In the genomic region with DNA sequence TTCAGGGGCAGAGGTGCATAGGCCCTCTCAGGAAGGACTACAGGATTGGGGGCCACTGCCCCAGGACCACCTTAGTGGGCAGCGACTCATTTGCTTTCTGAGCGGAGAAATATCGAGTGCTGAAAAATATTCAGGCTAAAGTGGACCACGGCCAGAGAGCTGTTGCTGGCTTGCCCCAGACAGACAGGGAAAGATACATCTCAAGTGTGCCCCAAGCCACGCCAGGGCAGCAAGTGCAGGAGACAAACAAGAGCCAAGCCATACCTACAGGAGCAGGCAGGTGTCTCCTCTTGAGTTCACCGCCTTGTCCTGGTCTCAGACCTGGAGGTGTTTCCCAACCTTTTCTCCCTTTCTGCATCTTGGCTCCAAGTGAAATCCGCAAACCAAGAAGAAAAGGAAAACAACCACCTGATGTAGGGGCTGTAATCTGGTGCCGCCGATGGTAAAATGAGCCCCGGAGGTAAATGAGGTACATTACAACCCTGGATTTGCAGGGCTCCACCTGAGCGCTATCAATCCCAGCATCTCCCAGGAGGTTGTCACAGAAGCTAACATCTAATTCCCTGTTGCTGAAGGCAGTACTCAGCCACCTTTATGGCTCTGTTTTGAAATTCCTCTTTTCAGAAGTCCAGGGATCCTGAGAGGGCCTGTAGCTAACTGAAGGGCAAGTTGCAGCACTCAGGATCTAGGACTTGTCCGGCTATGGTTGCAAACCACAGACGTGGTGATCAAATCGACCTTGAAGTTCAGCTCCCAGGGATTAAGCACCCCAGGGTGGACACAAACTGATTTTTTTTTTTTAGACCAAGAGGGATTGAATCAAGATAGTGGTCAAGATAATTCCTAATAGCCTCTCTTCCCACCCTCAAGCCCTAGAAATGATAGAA, we compare ENCODE assay signal across 7 mouse cellular contexts. TPM values are rescaled to one million over a fixed set of nuclear protein-coding genes. Genes with fewer than 3 reads are reported as not detected.
DNase-seq lines count a peak whose midpoint lies in the region; ATAC-seq and TF ChIP-seq lines count a peak whose summit lies in the region.

No protein-coding gene starts in this region.

- 22% methylated on average over 14 of the region's 14 CpGs for WGBS in limb, embryonic 14.5 days
- 44% methylated on average over 14 of the region's 14 CpGs for WGBS in stomach, postnatal 0 days

- H3K36me3 ChIP-seq in megakaryocyte, embryonic 14.5 days (replicated peaks; ENCODE audit: low read length), result peaks cover 11% of the 10 kb centered on the region
- peaks cover 15% of the 10 kb centered on the region for H3K36me3 ChIP-seq in limb, embryonic 14.5 days (ENCODE audit: control insufficient read depth, insufficient read depth, low read length)
- no peaks in the 10 kb centered on the region for H3K36me3 ChIP-seq in stomach, postnatal 0 days (ENCODE audit: control insufficient read depth, insufficient read depth, low read length)

- DNase-seq in gonadal fat pad, adult 2 months (ENCODE audit: low read depth), result peak; percentile 90
- no peak for DNase-seq in limb, embryonic 14.5 days (ENCODE audit: low spot score)
- DNase-seq in stomach, postnatal 0 days (ENCODE audit: low spot score), result no peak
- DNase-seq in adrenal gland, adult 18-20 months (ENCODE audit: low spot score in 2 of 2), result no peak

- TF ChIP-seq CTCF in stomach, postnatal 0 days (IDR thresholded peaks at IDR 0.05; ENCODE audit: low read depth), result peak; percentile 2; the same call in 1 of the 2 replicates

- H3K4me2 ChIP-seq in limb, embryonic 14.5 days (replicated peaks; ENCODE audit: low read depth, low read length, severe bottlenecking), result peak overlapping the region; percentile 95
- H3K4me2 ChIP-seq in stomach, postnatal 0 days (replicated peaks; ENCODE audit: low read depth), result peak overlapping the region; percentile 98

- peaks cover 15% of the 10 kb centered on the region for H3K9me3 ChIP-seq in megakaryocyte, embryonic 14.5 days
- no peaks in the 10 kb centered on the region for H3K9me3 ChIP-seq in limb, embryonic 14.5 days (ENCODE audit: control insufficient read depth, low read length)
- H3K9me3 ChIP-seq in stomach, postnatal 0 days (ENCODE audit: control insufficient read depth, low read length), result no peaks in the 10 kb centered on the region

- no peak for ATAC-seq in megakaryocyte, adult 5-6 weeks (ENCODE audit: poor library complexity, severe bottlenecking)
- ATAC-seq in limb, embryonic 14.5 days (ENCODE audit: low FRiP score, low read depth), result no peak
- no peak for ATAC-seq in stomach, postnatal 0 days (ENCODE audit: low FRiP score, low TSS enrichment)
- no peak for ATAC-seq in granulocyte monocyte progenitor cell, adult 5-6 weeks (replicated peaks; ENCODE audit: poor library complexity, severe bottlenecking)

- no peak for TF ChIP-seq POLR2A in limb, embryonic 14.5 days (IDR thresholded peaks at IDR 0.05; ENCODE audit: borderline replicate concordance, extremely low read depth, insufficient read depth, insufficient read length)

- H3K4me1 ChIP-seq in megakaryocyte, embryonic 14.5 days, result peaks cover 45% of the 10 kb centered on the region
- H3K4me1 ChIP-seq in limb, embryonic 14.5 days (ENCODE audit: control insufficient read depth, insufficient read depth, low read length), result peaks cover 23% of the 10 kb centered on the region
- peaks cover 4% of the 10 kb centered on the region for H3K4me1 ChIP-seq in stomach, postnatal 0 days (replicated peaks; ENCODE audit: control insufficient read depth, insufficient read depth)

- peaks cover 68% of the 10 kb centered on the region for H3K27me3 ChIP-seq in megakaryocyte, embryonic 14.5 days (replicated peaks)
- H3K27me3 ChIP-seq in limb, embryonic 14.5 days (ENCODE audit: control insufficient read depth, insufficient read depth, low read length), result no peaks in the 10 kb centered on the region
- no peaks in the 10 kb centered on the region for H3K27me3 ChIP-seq in stomach, postnatal 0 days (ENCODE audit: control insufficient read depth, insufficient read depth, low read length)

- H3K27ac ChIP-seq in limb, embryonic 14.5 days (replicated peaks; ENCODE audit: low read depth, low read length), result peak overlapping the region; percentile 34; the same call in 1 of the 2 replicates
- H3K27ac ChIP-seq in stomach, postnatal 0 days (replicated peaks), result peak overlapping the region; percentile 78

- no peak for TF ChIP-seq EP300 in stomach, postnatal 0 days (optimal IDR thresholded peaks at IDR 0.05)

- peak overlapping the region; percentile 52 for H3K9ac ChIP-seq in limb, embryonic 14.5 days (ENCODE audit: low read depth, low read length, severe bottlenecking)
- peak overlapping the region; percentile 49 for H3K9ac ChIP-seq in stomach, postnatal 0 days (ENCODE audit: low read length)

- H3K4me3 ChIP-seq in megakaryocyte, embryonic 14.5 days (replicated peaks), result peak overlapping the region; percentile 92
- peak overlapping the region; percentile 66 for H3K4me3 ChIP-seq in limb, embryonic 14.5 days (replicated peaks; ENCODE audit: low read length)
- peak overlapping the region; percentile 91 for H3K4me3 ChIP-seq in stomach, postnatal 0 days (ENCODE audit: low read depth, low read length)

RNA-seq across cellular contexts. Expression of a gene that starts 39.6 kb away (rescaled TPM):
- polyA plus RNA-seq in megakaryocyte, embryonic 14.5 days (2012; ENCODE audit: insufficient read depth, low replicate concordance), result 80.2 and 247 TPM in 2 replicates
- total RNA-seq in megakaryocyte, adult 5-6 weeks (2015), result 23.4 and 27.7 TPM in 2 replicates
- 31.9 and 32.6 TPM in 2 replicates for total RNA-seq in megakaryocyte, adult 5-6 weeks (2017)
- 153 and 192 TPM in 2 replicates for polyA plus RNA-seq in gonadal fat pad, adult 2 months (2012; rRNA removed)
- polyA plus RNA-seq in limb, embryonic 14.5 days (2012; rRNA removed), result 92.3 and 134 TPM in 2 replicates
- 71.9 and 76.1 TPM in 2 replicates for polyA plus RNA-seq in limb, embryonic 14.5 days (2014; fragmentation: Nextera tagmentation; extraction: Ambion mirVana)
- 40.5 and 42.3 TPM in 2 replicates for polyA plus RNA-seq in stomach, postnatal 0 days (2015; fragmentation: Nextera tagmentation; extraction: Ambion mirVana)
- 58.8 and 62.4 TPM in 2 replicates for total RNA-seq in granulocyte monocyte progenitor cell, adult 5-6 weeks (2014; fragmentation: Nextera tagmentation)
- 43.5 and 51.5 TPM in 2 replicates for total RNA-seq in granulocyte monocyte progenitor cell, adult 5-6 weeks (2017)
- 100 to 1,000 TPM; 147 to 177 TPM for total RNA-seq in adrenal gland, adult 18-20 months (2021)

RNA-seq across cellular contexts. Expression of a gene that starts 42.0 kb away (rescaled TPM):
- polyA plus RNA-seq in megakaryocyte, embryonic 14.5 days (2012; ENCODE audit: insufficient read depth, low replicate concordance), result 10.2 and 26.1 TPM in 2 replicates
- total RNA-seq in megakaryocyte, adult 5-6 weeks (2015), result 3.1 and 4.4 TPM in 2 replicates
- 1.3 and 1.7 TPM in 2 replicates for total RNA-seq in megakaryocyte, adult 5-6 weeks (2017)
- 7.4 and 10.7 TPM in 2 replicates for polyA plus RNA-seq in gonadal fat pad, adult 2 months (2012; rRNA removed)
- polyA plus RNA-seq in limb, embryonic 14.5 days (2012; rRNA removed), result 22.9 and 28.3 TPM in 2 replicates
- 14.0 and 14.9 TPM in 2 replicates for polyA plus RNA-seq in limb, embryonic 14.5 days (2014; fragmentation: Nextera tagmentation; extraction: Ambion mirVana)
- 2.7 and 2.9 TPM in 2 replicates for polyA plus RNA-seq in stomach, postnatal 0 days (2015; fragmentation: Nextera tagmentation; extraction: Ambion mirVana)
- 22.5 and 22.9 TPM in 2 replicates for total RNA-seq in granulocyte monocyte progenitor cell, adult 5-6 weeks (2014; fragmentation: Nextera tagmentation)
- total RNA-seq in granulocyte monocyte progenitor cell, adult 5-6 weeks (2017), result 4.7 and 5.9 TPM in 2 replicates
- total RNA-seq in adrenal gland, adult 18-20 months (2021), result 1 to 10 TPM; 7.8 to 8.9 TPM
